Mouse (Mus musculus) ES-Bruce4 (cell line): Measurements from ENCODE around the gene Gm9508. TPM values are rescaled to one million over a fixed set of nuclear protein-coding genes. Genes with fewer than 3 reads are reported as not detected.

Experiments
- H3K27ac ChIP-seq: 2 replicates; pipeline ENCODE4 v1.5.1; 2012; ENCODE audit warnings: low read length, inconsistent platforms; ENCODE audit not compliant: insufficient read depth
- H3K27me3 ChIP-seq: 2 replicates; pipeline ENCODE4 v1.6.1; 2012; ENCODE audit warnings: mild to moderate bottlenecking, low read length, inconsistent platforms; ENCODE audit not compliant: control insufficient read depth, poor library complexity, insufficient read depth, severe bottlenecking
- H3K36me3 ChIP-seq: 2 replicates; pipeline ENCODE4 v1.6.1; 2012; ENCODE audit warnings: inconsistent platforms, mild to moderate bottlenecking, low read length, moderate library complexity; ENCODE audit not compliant: control insufficient read depth, poor library complexity, insufficient read depth, severe bottlenecking
- H3K4me1 ChIP-seq: one replicate; pipeline ENCODE4 v1.8.1; 2011; ENCODE audit warnings: low read length; ENCODE audit not compliant: control insufficient read depth, insufficient read depth
- H3K4me3 ChIP-seq: 2 replicates; pipeline ENCODE4 v1.5.1; 2011; ENCODE audit warnings: low read depth, mild to moderate bottlenecking, low read length
- H3K9ac ChIP-seq: 2 replicates; pipeline ENCODE4 v1.6.1; 2012; ENCODE audit warnings: low read depth, mild to moderate bottlenecking, inconsistent platforms; ENCODE audit not compliant: poor library complexity, severe bottlenecking
- H3K9me3 ChIP-seq: replicated peaks from 2 replicates; pipeline ENCODE4 v1.6.1; 2012; ENCODE audit warnings: mild to moderate bottlenecking, low read length, inconsistent platforms; ENCODE audit not compliant: control insufficient read depth, poor library complexity, insufficient read depth, severe bottlenecking
- CTCF ChIP-seq: IDR thresholded peaks from one replicate; pipeline ENCODE4 v1.8.1; 2011; ENCODE audit warnings: low read depth, low read length
- EP300 ChIP-seq: IDR thresholded peaks from 2 replicates; pipeline ENCODE4 v1.6.1; 2011; ENCODE audit warnings: low read depth, low read length; ENCODE audit not compliant: insufficient read depth
- POLR2A ChIP-seq: IDR thresholded peaks from one replicate; pipeline ENCODE4 v1.8.1; 2011; ENCODE audit warnings: low read length; ENCODE audit not compliant: insufficient read depth
- polyA plus RNA-seq: library from polyadenylated mRNA; stranded (reverse); fragments of >200 nt; gene quantifications from 2 replicates; pipeline ENCODE4 v1.2.4, GENCODE M21; 2011; ENCODE audit warnings: low read depth; ENCODE audit not compliant: missing spikeins, insufficient read depth, insufficient read length

Gene Gm9508
- polyA plus RNA-seq, 1 experiment = not detected

DNA sequence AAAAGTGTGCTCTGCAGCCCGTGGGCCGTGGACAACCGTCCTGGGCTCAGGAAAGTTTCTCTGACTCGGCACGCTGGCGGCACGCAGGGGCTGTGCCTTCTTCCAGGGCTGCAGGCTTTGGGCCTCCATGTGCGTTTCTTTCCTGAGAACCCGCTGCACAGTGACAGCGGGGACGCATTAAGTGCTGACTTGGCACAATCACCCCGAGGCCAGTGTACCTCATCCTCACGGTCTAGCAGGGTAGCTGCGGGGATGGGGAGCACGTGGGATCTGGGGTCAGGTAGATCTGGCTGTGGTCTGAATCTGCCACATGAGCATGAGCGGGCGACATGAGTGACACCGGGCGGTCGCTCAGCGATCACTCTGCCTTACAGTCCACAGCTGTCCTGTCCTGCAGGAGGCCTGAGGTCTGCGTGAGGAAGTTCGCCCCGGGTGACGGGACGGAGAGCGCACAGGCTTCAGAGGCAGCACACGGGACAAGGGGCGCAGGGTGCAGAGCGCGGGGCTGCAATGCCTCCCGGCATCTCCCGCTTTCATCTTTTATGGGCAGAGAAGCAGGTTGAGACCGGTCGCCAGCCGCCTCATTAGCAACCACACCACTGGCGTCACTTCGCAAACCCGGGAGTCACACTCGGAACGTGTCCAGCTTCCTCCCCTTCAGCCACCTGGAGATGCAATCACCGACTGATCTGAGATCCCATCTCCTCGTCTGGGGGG lies 32.9 kb downstream of the Gm9508 start:
- peak overlapping the region; percentile 63 for H3K4me3 ChIP-seq
- no peak overlapping the region for H3K9ac ChIP-seq
- no peak overlapping the region for H3K27ac ChIP-seq
- no peaks in the 10 kb centered on the region for H3K36me3 ChIP-seq
- no peak for TF ChIP-seq EP300
- no peak for TF ChIP-seq POLR2A
- no peak for TF ChIP-seq CTCF
- H3K27me3 ChIP-seq = no peaks in the 10 kb centered on the region
- no peaks in the 10 kb centered on the region for H3K4me1 ChIP-seq
- no peaks in the 10 kb centered on the region for H3K9me3 ChIP-seq

- Histone ChIP-seq H3K4me1 (no peaks in the 10 kb centered on the region), H3K9me3 (no peaks in the 10 kb centered on the region), H3K4me3 (no peak overlapping the region), H3K27ac (no peak overlapping the region), H3K27me3 (no peaks in the 10 kb centered on the region), H3K36me3 (no peaks in the 10 kb centered on the region), H3K9ac (no peak overlapping the region)
- no peak for TF ChIP-seq EP300
- no peak for TF ChIP-seq POLR2A
Observed at GRCm38 (mm10) chr10:77658286-77658994, 38.6 kb downstream of the Gm9508 start.

DNA sequence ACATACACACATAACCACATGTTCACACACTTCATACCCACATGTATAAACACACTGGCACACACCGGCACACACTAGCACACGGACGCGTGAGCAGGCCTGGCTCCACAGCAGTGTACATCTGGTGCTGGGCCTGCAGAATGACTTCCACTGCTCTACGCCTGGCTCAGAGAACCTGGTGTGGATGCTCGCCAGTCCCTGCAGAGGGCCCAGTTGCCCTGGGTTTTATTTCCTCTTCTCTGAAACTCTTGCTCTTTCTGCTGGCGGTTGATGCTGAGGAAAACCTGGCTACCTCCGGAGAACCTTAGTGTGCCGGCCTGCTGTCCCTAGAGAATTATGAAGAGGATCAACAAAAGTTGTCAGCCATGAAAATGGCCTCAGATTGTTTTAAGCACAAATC lies 45.0 kb downstream of the Gm9508 start:
- Histone ChIP-seq H3K9me3 (no peaks in the 10 kb centered on the region), H3K4me3 (no peak overlapping the region), H3K36me3 (no peaks in the 10 kb centered on the region), H3K9ac (no peak overlapping the region), H3K27ac (no peak overlapping the region), H3K27me3 (no peaks in the 10 kb centered on the region), H3K4me1 (peaks cover 8% of the 10 kb centered on the region)
- TF ChIP-seq POLR2A (no peak), CTCF (no peak), EP300 (no peak)

GRCm38 (mm10) chr10:77647901-77648300 lies 49.1 kb downstream of the Gm9508 start:
- Histone ChIP-seq H3K4me1 (peaks cover 8% of the 10 kb centered on the region), H3K9ac (no peak overlapping the region), H3K27me3 (no peaks in the 10 kb centered on the region), H3K9me3 (no peaks in the 10 kb centered on the region), H3K36me3 (peaks cover 9% of the 10 kb centered on the region; the same call in 1 of the 2 replicates), H3K27ac (no peak overlapping the region), H3K4me3 (no peak overlapping the region)
- no peak for TF ChIP-seq POLR2A
- 0 out of 2 replicates have a peak, but pooled peaks have one; percentile 59 for TF ChIP-seq EP300
- TF ChIP-seq CTCF = no peak

GRCm38 (mm10) chr10:77647461-77647860 lies 49.6 kb downstream of the Gm9508 start:
- TF ChIP-seq POLR2A (no peak), CTCF (no peak), EP300 (no peak)

More at GRCm38 (mm10) chr10:77647461-77647860, 49.6 kb downstream of the Gm9508 start:
- Histone ChIP-seq H3K27me3 (no peaks in the 10 kb centered on the region), H3K4me3 (no peak overlapping the region), H3K9ac (no peak overlapping the region), H3K9me3 (no peaks in the 10 kb centered on the region), H3K27ac (no peak overlapping the region), H3K4me1 (peaks cover 8% of the 10 kb centered on the region), H3K36me3 (peaks cover 11% of the 10 kb centered on the region; the same call in 1 of the 2 replicates)

Other genes starting within 250 kb of the Gm9508 start
- gene Fam207a, start 181.4 kb downstream of the Gm9508 start, polyA plus RNA-seq = 23.2 and 24.3 TPM in 2 replicates
- 0.61 and 0.82 TPM in 2 replicates for gene Itgb2, start 167.0 kb downstream of the Gm9508 start, polyA plus RNA-seq
- gene Pttg1ip, start 115.5 kb downstream of the Gm9508 start, polyA plus RNA-seq = 83.2 and 89.6 TPM in 2 replicates
- 218 and 242 TPM in 2 replicates for gene Sumo3, start 91.1 kb downstream of the Gm9508 start, polyA plus RNA-seq
- 50.7 and 57.6 TPM in 2 replicates for gene Gm49325, start 91.0 kb downstream of the Gm9508 start, polyA plus RNA-seq
- 40.2 and 43.2 TPM in 2 replicates for gene Ube2g2, start 75.0 kb downstream of the Gm9508 start, polyA plus RNA-seq
- gene Tspear, start 10.7 kb downstream of the Gm9508 start, polyA plus RNA-seq = 0.91 and 1.2 TPM in 2 replicates
- gene Gm19402, start 6.5 kb downstream of the Gm9508 start, polyA plus RNA-seq = not detected in 2 replicates
- gene Gm10272, start 9.4 kb upstream of the Gm9508 start, polyA plus RNA-seq = not detected in 2 replicates
- not detected in 2 replicates for gene Gm10024, start 14.2 kb upstream of the Gm9508 start, polyA plus RNA-seq
- gene Gm10142, start 18.6 kb upstream of the Gm9508 start, polyA plus RNA-seq = not detected in 2 replicates
- not detected in 2 replicates for gene Krtap12-1, start 23.4 kb upstream of the Gm9508 start, polyA plus RNA-seq
- not detected in 2 replicates for gene Gm10100, start 29.3 kb upstream of the Gm9508 start, polyA plus RNA-seq
- gene Gm18596, start 45.4 kb upstream of the Gm9508 start, polyA plus RNA-seq = not detected in 2 replicates
- not detected in 2 replicates for gene Gm9736, start 54.1 kb upstream of the Gm9508 start, polyA plus RNA-seq
- not detected in 2 replicates for gene Gm3233, start 62.4 kb upstream of the Gm9508 start, polyA plus RNA-seq
- gene Gm3238, start 74.1 kb upstream of the Gm9508 start, polyA plus RNA-seq = not detected in 2 replicates
- not detected in 2 replicates for gene Gm7138, start 79.7 kb upstream of the Gm9508 start, polyA plus RNA-seq
- not detected in 2 replicates for gene Gm3250, start 85.3 kb upstream of the Gm9508 start, polyA plus RNA-seq
- not detected in 2 replicates for gene Gm7137, start 91.0 kb upstream of the Gm9508 start, polyA plus RNA-seq
- not detected in 2 replicates for gene Gm9639, start 97.8 kb upstream of the Gm9508 start, polyA plus RNA-seq
- gene Gm19668, start 101.9 kb upstream of the Gm9508 start, polyA plus RNA-seq = not detected in 2 replicates
- not detected in 2 replicates for gene Gm9507, start 114.6 kb upstream of the Gm9508 start, polyA plus RNA-seq
- gene Gm2696, start 117.4 kb upstream of the Gm9508 start, polyA plus RNA-seq = not detected in 2 replicates
- gene Krtap10-4, start 129.9 kb upstream of the Gm9508 start, polyA plus RNA-seq = not detected in 2 replicates
- gene Krtap10-10, start 138.7 kb upstream of the Gm9508 start, polyA plus RNA-seq = not detected in 2 replicates
- gene Gm36176, start 149.6 kb upstream of the Gm9508 start, polyA plus RNA-seq = not detected in 2 replicates
- not detected in 2 replicates for gene Gm10318, start 155.6 kb upstream of the Gm9508 start, polyA plus RNA-seq
- gene Gm3285, start 164.7 kb upstream of the Gm9508 start, polyA plus RNA-seq = not detected in 2 replicates
- gene Lrrc3, start 205.3 kb upstream of the Gm9508 start, polyA plus RNA-seq = 5.6 and 6.3 TPM in 2 replicates